Mouse (Mus musculus): ENCODE measurements around the gene Stambpl1. TPM values are rescaled to one million over a fixed set of nuclear protein-coding genes. Genes with fewer than 3 reads are reported as not detected.

Stambpl1 gene
- polyA plus RNA-seq, 1 experiment from 2014 or later = 1.6 TPM

- DNase-seq (ENCODE audit: low spot score, missing footprints) = no peak
- Histone ChIP-seq H3K27me3 (ENCODE audit: control insufficient read depth, insufficient read depth, low read length) (peaks cover 31% of the 10 kb centered on the region), H3K36me3 (ENCODE audit: control insufficient read depth, insufficient read depth, low read length) (no peaks in the 10 kb centered on the region), H3K4me3 (ENCODE audit: low read depth, low read length) (no peak overlapping the region), H3K9ac (ENCODE audit: low read length) (no peak overlapping the region), H3K9me3 (ENCODE audit: control insufficient read depth, low read length) (no peaks in the 10 kb centered on the region), H3K4me2 (no peak overlapping the region), H3K27ac (ENCODE audit: low read depth, low read length) (no peak overlapping the region), H3K4me1 (ENCODE audit: control insufficient read depth, insufficient read depth, low read length) (no peaks in the 10 kb centered on the region)
- ATAC-seq (ENCODE audit: low FRiP score) = no peak
Observed at GRCm38 (mm10) chr19:34169121-34169520, 22.9 kb upstream of the Stambpl1 start.

DNA sequence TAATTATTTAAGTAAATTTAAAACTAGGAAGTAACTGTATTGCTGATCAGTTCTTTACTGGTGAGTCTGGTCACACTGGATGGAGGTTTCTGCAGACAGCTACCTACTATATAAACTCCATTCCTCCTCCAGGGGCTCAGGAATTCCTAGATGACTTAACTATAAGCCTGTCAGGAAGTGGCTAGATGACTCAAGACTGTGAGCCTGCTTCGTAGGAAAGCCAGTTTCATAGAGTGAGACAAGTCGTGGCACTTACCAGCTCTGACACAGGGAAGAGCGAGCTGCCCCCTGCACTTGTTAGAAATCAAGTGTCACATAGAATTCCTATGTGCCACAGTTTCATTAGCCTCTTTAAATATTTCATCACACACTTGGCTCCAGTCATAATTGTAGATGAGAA, 20.9 kb upstream of the Stambpl1 start:
- WGBS = 79% methylated on average over 3 of the region's 3 CpGs
- H3K36me3 ChIP-seq (ENCODE audit: control insufficient read depth, insufficient read depth, low read length) = no peaks in the 10 kb centered on the region
- no peaks in the 10 kb centered on the region for H3K4me1 ChIP-seq (ENCODE audit: control insufficient read depth, insufficient read depth, low read length)
- H3K9me3 ChIP-seq (ENCODE audit: control insufficient read depth, low read length) = no peaks in the 10 kb centered on the region
- no peak for DNase-seq (ENCODE audit: low spot score, missing footprints)
- H3K27ac ChIP-seq (ENCODE audit: low read depth, low read length) = no peak overlapping the region
- H3K4me3 ChIP-seq (ENCODE audit: low read depth, low read length) = no peak overlapping the region
- no peak overlapping the region for H3K4me2 ChIP-seq
- peaks cover 32% of the 10 kb centered on the region for H3K27me3 ChIP-seq (ENCODE audit: control insufficient read depth, insufficient read depth, low read length)
- no peak for ATAC-seq (ENCODE audit: low FRiP score)
- H3K9ac ChIP-seq (ENCODE audit: low read length) = no peak overlapping the region

GRCm38 (mm10) chr19:34174004-34174403, 18.0 kb upstream of the Stambpl1 start:
- H3K27me3 ChIP-seq (ENCODE audit: control insufficient read depth, insufficient read depth, low read length) = peaks cover 34% of the 10 kb centered on the region
- DNase-seq (ENCODE audit: low spot score, missing footprints) (peak; percentile 69), ATAC-seq (ENCODE audit: low FRiP score) (no peak)

DNA sequence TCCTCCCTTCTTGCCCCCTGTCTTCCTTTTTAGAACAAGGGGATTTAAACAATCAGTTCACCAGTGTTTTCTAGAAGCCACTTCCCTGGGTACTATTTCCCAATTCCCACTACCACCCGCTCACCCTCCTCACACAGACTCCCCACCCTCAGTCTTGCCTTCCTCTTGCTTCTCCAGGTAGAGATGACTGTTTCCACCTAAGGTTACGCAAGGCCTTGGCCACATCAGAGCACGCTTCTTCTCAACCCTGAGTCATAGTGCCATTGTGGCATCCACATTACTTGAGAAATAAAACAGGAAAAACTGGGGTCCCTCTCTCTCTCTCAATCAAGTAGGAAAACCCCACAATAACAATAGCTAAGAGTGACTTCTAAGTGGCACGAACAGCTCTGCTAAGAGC, 12.9 kb upstream of the Stambpl1 start:
- Histone ChIP-seq H3K9me3 (ENCODE audit: control insufficient read depth, low read length) (no peaks in the 10 kb centered on the region), H3K4me3 (ENCODE audit: low read depth, low read length) (no peak overlapping the region), H3K27me3 (ENCODE audit: control insufficient read depth, insufficient read depth, low read length) (peaks cover 18% of the 10 kb centered on the region), H3K36me3 (ENCODE audit: control insufficient read depth, insufficient read depth, low read length) (no peaks in the 10 kb centered on the region), H3K4me1 (ENCODE audit: control insufficient read depth, insufficient read depth, low read length) (no peaks in the 10 kb centered on the region), H3K27ac (ENCODE audit: low read depth, low read length) (no peak overlapping the region), H3K4me2 (no peak overlapping the region), H3K9ac (ENCODE audit: low read length) (no peak overlapping the region)
- ATAC-seq (ENCODE audit: low FRiP score) (no peak), DNase-seq (ENCODE audit: low spot score, missing footprints) (peak; percentile 41)
- 89% methylated on average over 4 of the region's 4 CpGs for WGBS

More at GRCm38 (mm10) chr19:34174004-34174403, 18.0 kb upstream of the Stambpl1 start:
- Histone ChIP-seq H3K9me3 (ENCODE audit: control insufficient read depth, low read length) (no peaks in the 10 kb centered on the region), H3K4me1 (ENCODE audit: control insufficient read depth, insufficient read depth, low read length) (no peaks in the 10 kb centered on the region), H3K36me3 (ENCODE audit: control insufficient read depth, insufficient read depth, low read length) (no peaks in the 10 kb centered on the region), H3K4me3 (ENCODE audit: low read depth, low read length) (no peak overlapping the region), H3K4me2 (no peak overlapping the region), H3K9ac (ENCODE audit: low read length) (no peak overlapping the region), H3K27ac (ENCODE audit: low read depth, low read length) (no peak overlapping the region)
- WGBS = 75% methylated on average over 3 of the region's 3 CpGs

DNA sequence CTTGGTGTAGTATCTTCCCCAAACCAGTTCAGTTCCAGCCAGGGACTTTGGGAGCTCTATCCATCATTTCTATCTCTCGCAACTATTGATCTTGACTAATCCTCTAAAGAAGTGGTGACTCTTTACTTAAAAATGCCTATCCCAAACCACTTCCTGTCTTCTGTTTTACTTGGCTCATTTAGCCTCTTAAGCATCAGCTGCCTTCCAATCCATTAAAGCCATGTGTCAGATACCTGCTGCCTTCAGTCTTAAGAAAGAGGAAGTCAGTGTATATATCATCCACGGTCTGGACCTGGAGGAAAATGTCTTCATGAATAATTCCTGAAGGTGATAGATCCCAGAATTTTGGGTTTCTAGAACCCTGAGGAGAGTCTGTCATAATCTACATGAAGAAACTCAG, 11.7 kb upstream of the Stambpl1 start:
- ATAC-seq (ENCODE audit: low FRiP score) (no peak), DNase-seq (ENCODE audit: low spot score, missing footprints) (no peak)
- H3K27ac ChIP-seq (ENCODE audit: low read depth, low read length) = no peak overlapping the region
- no peaks in the 10 kb centered on the region for H3K9me3 ChIP-seq (ENCODE audit: control insufficient read depth, low read length)
- H3K4me2 ChIP-seq = no peak overlapping the region
- no peaks in the 10 kb centered on the region for H3K4me1 ChIP-seq (ENCODE audit: control insufficient read depth, insufficient read depth, low read length)
- H3K9ac ChIP-seq (ENCODE audit: low read length) = no peak overlapping the region
- H3K36me3 ChIP-seq (ENCODE audit: control insufficient read depth, insufficient read depth, low read length) = no peaks in the 10 kb centered on the region
- 89% methylated on average over 2 of the region's 2 CpGs for WGBS
- H3K27me3 ChIP-seq (ENCODE audit: control insufficient read depth, insufficient read depth, low read length) = peaks cover 17% of the 10 kb centered on the region
- H3K4me3 ChIP-seq (ENCODE audit: low read depth, low read length) = no peak overlapping the region

- 88% methylated on average over 3 of the region's 3 CpGs for WGBS
- no peaks in the 10 kb centered on the region for H3K36me3 ChIP-seq (ENCODE audit: control insufficient read depth, insufficient read depth, low read length)
- H3K27ac ChIP-seq (ENCODE audit: low read depth, low read length) = no peak overlapping the region
- DNase-seq (ENCODE audit: low spot score, missing footprints) (peak; percentile 39), ATAC-seq (ENCODE audit: low FRiP score) (no peak)
- no peaks in the 10 kb centered on the region for H3K4me1 ChIP-seq (ENCODE audit: control insufficient read depth, insufficient read depth, low read length)
- H3K27me3 ChIP-seq (ENCODE audit: control insufficient read depth, insufficient read depth, low read length) = peaks cover 9% of the 10 kb centered on the region
- H3K9me3 ChIP-seq (ENCODE audit: control insufficient read depth, low read length) = no peaks in the 10 kb centered on the region
- H3K9ac ChIP-seq (ENCODE audit: low read length) = no peak overlapping the region
- H3K4me3 ChIP-seq (ENCODE audit: low read depth, low read length) = no peak overlapping the region
- no peak overlapping the region for H3K4me2 ChIP-seq
Observed at GRCm38 (mm10) chr19:34181234-34181633, 10.8 kb upstream of the Stambpl1 start.

DNA sequence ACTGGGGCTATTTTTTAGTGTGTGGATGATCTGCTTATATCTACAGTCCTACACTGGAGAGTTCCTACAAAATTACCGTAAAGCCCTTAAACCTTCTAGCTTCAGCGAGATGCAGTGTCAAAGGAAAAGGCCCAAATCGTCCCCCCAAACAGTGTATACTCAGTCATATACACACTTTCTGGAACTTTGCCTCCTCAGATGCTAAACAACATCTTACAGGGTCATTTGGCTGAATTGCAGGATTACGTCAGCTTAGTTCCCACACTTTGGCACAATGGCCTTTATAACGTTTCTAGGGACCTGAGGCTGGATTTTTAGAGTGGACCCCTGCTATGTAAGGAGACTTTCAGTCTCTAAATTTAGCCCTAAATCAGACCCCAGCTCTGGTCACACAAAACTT, 9.5 kb upstream of the Stambpl1 start:
- 68% methylated on average over 5 of the region's 5 CpGs for WGBS
- DNase-seq (ENCODE audit: low spot score, missing footprints) = peak; percentile 56
- no peak overlapping the region for H3K9ac ChIP-seq (ENCODE audit: low read length)
- peaks cover 5% of the 10 kb centered on the region for H3K27me3 ChIP-seq (ENCODE audit: control insufficient read depth, insufficient read depth, low read length)
- no peaks in the 10 kb centered on the region for H3K9me3 ChIP-seq (ENCODE audit: control insufficient read depth, low read length)
- H3K4me2 ChIP-seq = no peak overlapping the region
- no peak overlapping the region for H3K27ac ChIP-seq (ENCODE audit: low read depth, low read length)
- H3K4me3 ChIP-seq (ENCODE audit: low read depth, low read length) = no peak overlapping the region
- ATAC-seq (ENCODE audit: low FRiP score) = no peak
- no peaks in the 10 kb centered on the region for H3K36me3 ChIP-seq (ENCODE audit: control insufficient read depth, insufficient read depth, low read length)
- H3K4me1 ChIP-seq (ENCODE audit: control insufficient read depth, insufficient read depth, low read length) = no peaks in the 10 kb centered on the region

GRCm38 (mm10) chr19:34186845-34187244, 5.2 kb upstream of the Stambpl1 start:
- no peak overlapping the region for H3K27ac ChIP-seq (ENCODE audit: low read depth, low read length)
- no peak for ATAC-seq (ENCODE audit: low FRiP score)
- WGBS = 89% methylated on average over 4 of the region's 4 CpGs
- peak; percentile 49 for DNase-seq (ENCODE audit: low spot score, missing footprints)
- peaks cover 16% of the 10 kb centered on the region for H3K27me3 ChIP-seq (ENCODE audit: control insufficient read depth, insufficient read depth, low read length)
- H3K9ac ChIP-seq (ENCODE audit: low read length) = no peak overlapping the region
- H3K9me3 ChIP-seq (ENCODE audit: control insufficient read depth, low read length) = no peaks in the 10 kb centered on the region
- no peaks in the 10 kb centered on the region for H3K36me3 ChIP-seq (ENCODE audit: control insufficient read depth, insufficient read depth, low read length)
- H3K4me1 ChIP-seq (ENCODE audit: control insufficient read depth, insufficient read depth, low read length) = peaks cover 1% of the 10 kb centered on the region; the same call in 1 of the 2 replicates
- no peak overlapping the region for H3K4me3 ChIP-seq (ENCODE audit: low read depth, low read length)
- no peak overlapping the region for H3K4me2 ChIP-seq

DNA sequence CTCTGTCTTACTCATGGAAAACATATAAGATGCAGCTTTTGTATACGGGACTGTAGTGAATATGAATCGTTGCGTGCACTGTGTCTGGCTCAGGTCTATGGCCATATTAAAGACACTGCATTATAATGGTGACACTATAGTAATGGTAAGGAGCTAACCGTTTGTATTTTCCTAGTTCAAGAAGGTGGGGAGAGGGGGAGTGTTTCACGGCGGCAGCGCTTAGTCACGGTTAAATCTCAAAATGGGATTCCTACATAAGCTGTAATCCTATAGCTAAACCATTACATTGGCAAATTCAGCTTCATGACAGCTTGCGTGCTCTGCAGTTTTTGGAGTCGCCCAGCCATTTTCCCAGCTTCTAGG, 403 bp upstream of the Stambpl1 start:
- Histone ChIP-seq H3K4me2 (peak overlapping the region; percentile 96), H3K9ac (ENCODE audit: low read length) (no peak overlapping the region; the same call in 1 of the 2 replicates), H3K36me3 (ENCODE audit: control insufficient read depth, insufficient read depth, low read length) (no peaks in the 10 kb centered on the region), H3K4me1 (ENCODE audit: control insufficient read depth, insufficient read depth, low read length) (peaks cover 9% of the 10 kb centered on the region), H3K27me3 (ENCODE audit: control insufficient read depth, insufficient read depth, low read length) (peaks cover 22% of the 10 kb centered on the region), H3K4me3 (ENCODE audit: low read depth, low read length) (peak overlapping the region; percentile 57), H3K27ac (ENCODE audit: low read depth, low read length) (no peak overlapping the region), H3K9me3 (ENCODE audit: control insufficient read depth, low read length) (no peaks in the 10 kb centered on the region)
- 12% methylated on average over 10 of the region's 10 CpGs for WGBS
- DNase-seq (ENCODE audit: low spot score, missing footprints) (no peak), ATAC-seq (ENCODE audit: low FRiP score) (peak; percentile 58)

GRCm38 (mm10) chr19:34193149-34193548, 1.1 kb downstream of the Stambpl1 start:
- Histone ChIP-seq H3K4me2 (peak overlapping the region; percentile 96), H3K36me3 (ENCODE audit: control insufficient read depth, insufficient read depth, low read length) (no peaks in the 10 kb centered on the region), H3K27ac (ENCODE audit: low read depth, low read length) (no peak overlapping the region), H3K9me3 (ENCODE audit: control insufficient read depth, low read length) (no peaks in the 10 kb centered on the region), H3K4me3 (ENCODE audit: low read depth, low read length) (peak overlapping the region; percentile 57), H3K9ac (ENCODE audit: low read length) (no peak overlapping the region), H3K27me3 (ENCODE audit: control insufficient read depth, insufficient read depth, low read length) (peaks cover 17% of the 10 kb centered on the region), H3K4me1 (ENCODE audit: control insufficient read depth, insufficient read depth, low read length) (peaks cover 9% of the 10 kb centered on the region)
- DNase-seq (ENCODE audit: low spot score, missing footprints) (peak; percentile 93), ATAC-seq (ENCODE audit: low FRiP score) (no peak)
- WGBS = 9% methylated on average over 9 of the region's 9 CpGs
